Mouse (Mus musculus) embryonic facial prominence, embryonic 14.5 days (tissue): ENCODE data around the gene Psd4. TPM values are rescaled to one million over a fixed set of nuclear protein-coding genes. Genes with fewer than 3 reads are reported as not detected.
A peak's percentile ranks its signal among the peaks of the same experiment; 100 is the strongest.

ENCODE experiments used
- ATAC-seq: fragments of 200-750 bp; cut with Nextera tagmentation; 2 replicates; pipeline ENCODE4 v1.8.0; 2017; ENCODE audit warnings: low read depth, moderate number of reproducible peaks, moderate TSS enrichment
- DNase-seq: peaks from one replicate; pipeline ENCODE4 v3.0.0-alpha.2; 2015; ENCODE audit warnings: low spot score
- H3K27ac ChIP-seq: fragments of 300-500 bp; sonication (generic); replicated peaks from 2 replicates; pipeline ENCODE4 v1.5.1; 2014; ENCODE audit warnings: low read depth, mild to moderate bottlenecking, low read length, moderate library complexity
- H3K27me3 ChIP-seq: fragments of 300-500 bp; sonication (generic); replicated peaks from 2 replicates; pipeline ENCODE4 v1.6.1; 2014; ENCODE audit warnings: low read length; ENCODE audit not compliant: control insufficient read depth, insufficient read depth
- H3K36me3 ChIP-seq: fragments of 300-500 bp; sonication (generic); 2 replicates; pipeline ENCODE4 v1.6.1; 2014; ENCODE audit warnings: low read length, mixed read lengths; ENCODE audit not compliant: control insufficient read depth, insufficient read depth
- H3K4me1 ChIP-seq: fragments of 300-500 bp; sonication (generic); 2 replicates; pipeline ENCODE4 v1.6.1; 2014; ENCODE audit warnings: antibody characterized with exemption, low read length; ENCODE audit not compliant: control insufficient read depth, insufficient read depth
- H3K4me2 ChIP-seq: fragments of 300-500 bp; sonication (generic); 2 replicates; pipeline ENCODE4 v1.6.1; 2014; ENCODE audit warnings: low read depth, mild to moderate bottlenecking, low read length, moderate library complexity, mixed read lengths
- H3K4me3 ChIP-seq: fragments of 300-500 bp; sonication (generic); 2 replicates; pipeline ENCODE4 v1.5.1; 2014; ENCODE audit warnings: low read depth, mild to moderate bottlenecking, low read length
- H3K9ac ChIP-seq: fragments of 300-500 bp; sonication (generic); 2 replicates; pipeline ENCODE4 v1.6.1; 2014; ENCODE audit warnings: low read depth, mild to moderate bottlenecking, low read length, moderate library complexity, mixed read lengths
- H3K9me3 ChIP-seq: fragments of 300-500 bp; sonication (generic); 2 replicates; pipeline ENCODE4 v1.6.1; 2016; ENCODE audit warnings: low read length; ENCODE audit not compliant: control insufficient read depth
- WGBS: fragments of 180-500 bp; shearing (Covaris S2); extraction: QIAGEN DNeasy Blood & Tissue Kit; methylation state at CpG from one replicate; pipeline ENCODE4 v1.1.7; 2014; 5-methylcytosine and 5-hydroxymethylcytosine counted together
- polyA plus RNA-seq: library from polyadenylated mRNA; unstranded; fragments of >200 nt; fragmentation: Nextera tagmentation; extraction: Ambion mirVana; gene quantifications from 2 replicates; pipeline ENCODE4 v1.2.1, GENCODE M21; 2014

Gene Psd4
- polyA plus RNA-seq, 1 experiment from 2014 or later = 2.4 TPM

- ATAC-seq (no peak), DNase-seq (no peak)
- H3K9me3 ChIP-seq = no peaks in the 10 kb centered on the region
- no peak overlapping the region for H3K9ac ChIP-seq
- no peak overlapping the region for H3K4me2 ChIP-seq
- no peak overlapping the region for H3K4me3 ChIP-seq
- no peaks in the 10 kb centered on the region for H3K36me3 ChIP-seq
- no peaks in the 10 kb centered on the region for H3K4me1 ChIP-seq
- no peak overlapping the region for H3K27ac ChIP-seq
- no peaks in the 10 kb centered on the region for H3K27me3 ChIP-seq
- 72% methylated on average over 2 of the region's 2 CpGs for WGBS
Measured at GRCm38 (mm10) chr2:24351159-24351558, 16.2 kb upstream of the Psd4 start.

- H3K36me3 ChIP-seq = no peaks in the 10 kb centered on the region
- no peak overlapping the region for H3K27ac ChIP-seq
- H3K4me2 ChIP-seq = no peak overlapping the region
- no peak overlapping the region for H3K9ac ChIP-seq
- no peak overlapping the region for H3K4me3 ChIP-seq
- no peak for DNase-seq
- no peaks in the 10 kb centered on the region for H3K9me3 ChIP-seq
- no peaks in the 10 kb centered on the region for H3K4me1 ChIP-seq
- no peak for ATAC-seq
- 86% methylated on average over 2 of the region's 2 CpGs for WGBS
- no peaks in the 10 kb centered on the region for H3K27me3 ChIP-seq
Measured at GRCm38 (mm10) chr2:24353042-24353441, 14.3 kb upstream of the Psd4 start.

GRCm38 (mm10) chr2:24357642-24358041 is 9.7 kb upstream of the Psd4 start:
- DNase-seq = peak; percentile 34
- WGBS = 17% methylated on average over 1 of the region's 1 CpGs

GRCm38 (mm10) chr2:24359347-24359746 is 8.0 kb upstream of the Psd4 start:
- Histone ChIP-seq H3K9me3 (no peaks in the 10 kb centered on the region), H3K9ac (no peak overlapping the region), H3K36me3 (no peaks in the 10 kb centered on the region), H3K4me3 (no peak overlapping the region), H3K4me1 (no peaks in the 10 kb centered on the region), H3K27ac (no peak overlapping the region), H3K27me3 (no peaks in the 10 kb centered on the region), H3K4me2 (no peak overlapping the region)
- WGBS = 94% methylated on average over 1 of the region's 1 CpGs
- ATAC-seq (no peak), DNase-seq (no peak)

More at GRCm38 (mm10) chr2:24357642-24358041, 9.7 kb upstream of the Psd4 start:
- Histone ChIP-seq H3K9ac (no peak overlapping the region), H3K27ac (no peak overlapping the region), H3K36me3 (no peaks in the 10 kb centered on the region), H3K4me2 (no peak overlapping the region), H3K4me1 (no peaks in the 10 kb centered on the region), H3K4me3 (no peak overlapping the region), H3K9me3 (no peaks in the 10 kb centered on the region), H3K27me3 (no peaks in the 10 kb centered on the region)
- ATAC-seq = no peak

GRCm38 (mm10) chr2:24363818-24364217 is 3.6 kb upstream of the Psd4 start:
- no peak overlapping the region for H3K4me3 ChIP-seq
- 67% methylated on average over 3 of the region's 3 CpGs for WGBS

GRCm38 (mm10) chr2:24366214-24366975 is 985 bp upstream of the Psd4 start:
- no peak overlapping the region for H3K4me3 ChIP-seq
- H3K9me3 ChIP-seq = no peaks in the 10 kb centered on the region
- peaks cover 5% of the 10 kb centered on the region; the same call in 1 of the 2 replicates for H3K4me1 ChIP-seq
- WGBS = 65% methylated on average over 12 of the region's 12 CpGs
- DNase-seq (no peak), ATAC-seq (no peak)
- no peak overlapping the region for H3K27ac ChIP-seq
- H3K4me2 ChIP-seq = no peak overlapping the region
- H3K36me3 ChIP-seq = no peaks in the 10 kb centered on the region
- H3K27me3 ChIP-seq = peaks cover 5% of the 10 kb centered on the region; the same call in 1 of the 2 replicates
- H3K9ac ChIP-seq = no peak overlapping the region

More at GRCm38 (mm10) chr2:24363818-24364217, 3.6 kb upstream of the Psd4 start:
- no peak overlapping the region for H3K27ac ChIP-seq
- H3K4me2 ChIP-seq = no peak overlapping the region
- no peak for ATAC-seq
- peaks cover 5% of the 10 kb centered on the region; the same call in 1 of the 2 replicates for H3K27me3 ChIP-seq
- no peaks in the 10 kb centered on the region for H3K36me3 ChIP-seq
- DNase-seq = no peak
- no peak overlapping the region for H3K9ac ChIP-seq
- no peaks in the 10 kb centered on the region for H3K9me3 ChIP-seq
- peaks cover 5% of the 10 kb centered on the region; the same call in 1 of the 2 replicates for H3K4me1 ChIP-seq

GRCm38 (mm10) chr2:24367895-24368261 is 498 bp downstream of the Psd4 start:
- H3K4me1 ChIP-seq = peaks cover 5% of the 10 kb centered on the region; the same call in 1 of the 2 replicates
- H3K27ac ChIP-seq = no peak overlapping the region
- DNase-seq (no peak), ATAC-seq (no peak)
- H3K9ac ChIP-seq = peak overlapping the region; percentile 54
- peaks cover 5% of the 10 kb centered on the region; the same call in 1 of the 2 replicates for H3K27me3 ChIP-seq
- WGBS = 65% methylated on average over 4 of the region's 4 CpGs
- H3K4me3 ChIP-seq = peak overlapping the region; percentile 42
- no peaks in the 10 kb centered on the region for H3K9me3 ChIP-seq
- H3K4me2 ChIP-seq = peak overlapping the region; percentile 79
- no peaks in the 10 kb centered on the region for H3K36me3 ChIP-seq

- no peak for ATAC-seq
- Histone ChIP-seq H3K4me2 (no peak overlapping the region), H3K4me1 (no peaks in the 10 kb centered on the region), H3K27me3 (no peaks in the 10 kb centered on the region), H3K9ac (no peak overlapping the region), H3K9me3 (no peaks in the 10 kb centered on the region), H3K4me3 (no peak overlapping the region), H3K36me3 (no peaks in the 10 kb centered on the region), H3K27ac (no peak overlapping the region)
- WGBS = 73% methylated on average over 5 of the region's 5 CpGs
- DNase-seq = no peak
Measured at GRCm38 (mm10) chr2:24378747-24379450, 11.5 kb downstream of the Psd4 start.
